Mouse (Mus musculus): ENCODE measurements around the gene Anapc13.

DNA sequence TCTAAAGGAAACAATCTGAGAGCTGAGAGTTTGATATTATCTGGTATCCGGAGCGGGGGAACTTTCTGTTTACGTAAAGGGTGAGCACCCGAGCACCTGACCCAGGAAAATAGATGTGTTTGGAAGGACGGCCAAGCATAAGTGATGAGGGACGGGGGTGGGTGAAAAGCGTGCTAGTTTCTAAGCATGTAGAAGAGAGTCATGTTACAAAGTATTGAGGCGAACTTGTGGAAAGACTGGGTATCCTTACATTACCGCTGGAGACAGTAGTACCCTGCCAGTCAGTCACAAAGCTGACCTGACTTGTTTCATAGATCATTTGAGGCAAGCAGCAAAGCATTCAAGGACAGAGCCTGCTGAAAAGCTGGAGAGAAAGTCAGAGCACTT is 736 bp downstream of the Anapc13 start:
- TF ChIP-seq POLR2A (IDR thresholded peaks at IDR 0.05; ENCODE audit: low read depth, low read length) (no peak), CTCF (IDR thresholded peaks at IDR 0.05; ENCODE audit: extremely low read depth, insufficient read length, insufficient replicate concordance, low read depth, low read length) (no peak)

Measured in small intestine, adult 2 months (tissue).